Mouse (Mus musculus) ES-CJ7 (cell line): ENCODE results near the gene Zdhhc18.
A peak's percentile ranks its signal among the peaks of the same experiment; 100 is the strongest.
"Not testable (repeated sequence)": the region's sequence is repeated elsewhere in the genome, so short reads cannot be mapped to it uniquely, and the experiment has no call there.

Experiments
- DNase-seq: peaks from one replicate; pipeline ENCODE4 v3.0.0; 2011; ENCODE audit warnings: low read depth, low spot score

Zdhhc18 gene

GRCm38 (mm10) chr4:133665118-133665517 is 15.2 kb upstream of the Zdhhc18 start:
- DNase-seq: no peak

- DNase-seq: no peak
These were observed 13.0 kb upstream of the Zdhhc18 start for GRCm38 (mm10) chr4:133662945-133663344.

- DNase-seq: no peak
These were observed 12.5 kb upstream of the Zdhhc18 start for GRCm38 (mm10) chr4:133662421-133662820.

- DNase-seq: peak; percentile 98
These were observed 10.5 kb upstream of the Zdhhc18 start for GRCm38 (mm10) chr4:133660193-133661155.

- peak; percentile 91 for DNase-seq
These were observed 9.7 kb upstream of the Zdhhc18 start for GRCm38 (mm10) chr4:133659497-133660192.

- peak; percentile 83 for DNase-seq
These were observed 8.8 kb upstream of the Zdhhc18 start for GRCm38 (mm10) chr4:133658729-133659128.

GRCm38 (mm10) chr4:133657829-133658458 is 8.0 kb upstream of the Zdhhc18 start:
- peak; percentile 38 for DNase-seq

- peak; percentile 73 for DNase-seq
These were observed 7.0 kb upstream of the Zdhhc18 start for GRCm38 (mm10) chr4:133656997-133657396.

- DNase-seq: peak; percentile 90
These were observed 6.3 kb upstream of the Zdhhc18 start for GRCm38 (mm10) chr4:133656294-133656693.

- peak; percentile 68 for DNase-seq
These were observed 4.1 kb upstream of the Zdhhc18 start for GRCm38 (mm10) chr4:133654070-133654469.

GRCm38 (mm10) chr4:133652746-133653145 is 2.8 kb upstream of the Zdhhc18 start:
- DNase-seq: no peak

GRCm38 (mm10) chr4:133651986-133652385 is 2.0 kb upstream of the Zdhhc18 start:
- DNase-seq: no peak

GRCm38 (mm10) chr4:133651445-133651844 is 1.5 kb upstream of the Zdhhc18 start:
- DNase-seq: no peak

- not testable (repeated sequence) for DNase-seq
These were observed 490 bp downstream of the Zdhhc18 start for GRCm38 (mm10) chr4:133649464-133649863.

- peak; percentile 57 for DNase-seq
These were observed 4.3 kb downstream of the Zdhhc18 start for GRCm38 (mm10) chr4:133645680-133646079.

- DNase-seq: peak; percentile 46
These were observed 4.8 kb downstream of the Zdhhc18 start for GRCm38 (mm10) chr4:133645195-133645594.

- DNase-seq: peak; percentile 71
These were observed 15.9 kb downstream of the Zdhhc18 start for GRCm38 (mm10) chr4:133634043-133634410.

GRCm38 (mm10) chr4:133633332-133634042 is 16.5 kb downstream of the Zdhhc18 start:
- DNase-seq: peak; percentile 88

- DNase-seq: no peak
These were observed 17.2 kb downstream of the Zdhhc18 start for GRCm38 (mm10) chr4:133632483-133633327.

GRCm38 (mm10) chr4:133631769-133632411 is 18.1 kb downstream of the Zdhhc18 start:
- peak; percentile 84 for DNase-seq
